9 mouse cellular contexts compared by ENCODE assay signal in genomic region chr4:134922925-134923244, GRCm38 (mm10). TPM values are rescaled to one million over a fixed set of nuclear protein-coding genes. Genes with fewer than 3 reads are reported as not detected.
DNase-seq lines count a peak whose midpoint lies in the region; ATAC-seq and TF ChIP-seq lines count a peak whose summit lies in the region.
"Had no signal": no experiment of that assay in that cellular context is flagged by ENCODE, and none has a peak within 500 bp of the region (broad histone marks: within the 10 kb centered on the region; RNA-seq: fewer than 3 reads in every experiment).

No protein-coding gene starts in this region.

- H3K79me2 ChIP-seq in C2C12 (ENCODE audit: control insufficient read depth, insufficient read depth), result peaks cover 37% of the 10 kb centered on the region

- DNase-seq in adrenal gland, postnatal 14 days, result peak; percentile 87
- peak; percentile 82 for DNase-seq in heart, postnatal 4 days
- peak; percentile 33 to 48 for DNase-seq in layer of hippocampus, postnatal 36 days
- DNase-seq in lung, postnatal 25 days (ENCODE audit: low spot score), result peak; percentile 74
- DNase-seq in right cerebral cortex, postnatal 25 days, result peak; percentile 34
- DNase-seq in urinary bladder, postnatal 4 days (ENCODE audit: low spot score in 2 of 2), result peak; percentile 52 to 69

- no peaks in the 10 kb centered on the region for H3K27me3 ChIP-seq in C2C12 (ENCODE audit: control insufficient read depth, insufficient read depth, insufficient read length)
- H3K27me3 ChIP-seq in forebrain, embryonic 12.5 days, result no peaks in the 10 kb centered on the region

- peaks cover 38% of the 10 kb centered on the region for H3K36me3 ChIP-seq in C2C12 (ENCODE audit: control insufficient read depth, insufficient read depth)
- H3K36me3 ChIP-seq in forebrain, embryonic 12.5 days (replicated peaks), result peaks cover 28% of the 10 kb centered on the region

- H3K27ac ChIP-seq in forebrain, embryonic 12.5 days, result peak overlapping the region; percentile 86

- H3K4me1 ChIP-seq in forebrain, embryonic 12.5 days, result peaks cover 29% of the 10 kb centered on the region

- WGBS in forebrain, embryonic 12.5 days, result under 1% methylated on average over 13 of the region's 13 CpGs

- H3K4me2 ChIP-seq in forebrain, embryonic 12.5 days, result peak overlapping the region; percentile 90

- peak; percentile 63; the same call in 1 of the 2 replicates for ATAC-seq in forebrain, embryonic 12.5 days (ENCODE audit: low FRiP score)

- peaks cover 33% of the 10 kb centered on the region for H3K79me3 ChIP-seq in C2C12 (ENCODE audit: low read depth)

- no peak for TF ChIP-seq CTCF in C2C12 (IDR thresholded peaks at IDR 0.05; ENCODE audit: control insufficient read depth, insufficient read depth, insufficient read length)

- H3K9me3 ChIP-seq in forebrain, embryonic 12.5 days, result no peaks in the 10 kb centered on the region

- peak overlapping the region; percentile 45 for H3K4me3 ChIP-seq in C2C12 (ENCODE audit: insufficient read depth, poor library complexity, severe bottlenecking)
- peak overlapping the region; percentile 99 for H3K4me3 ChIP-seq in forebrain, embryonic 12.5 days (replicated peaks)

- peak overlapping the region; percentile 68 for H3K9ac ChIP-seq in forebrain, embryonic 12.5 days

- H3ac ChIP-seq in C2C12 (ENCODE audit: control insufficient read depth, insufficient read length, low read depth), result peak overlapping the region; percentile 68

TF ChIP-seq in C2C12, 6 proteins besides CTCF, POLR2A, EP300 and RAD21:
- no peak for TF ChIP-seq FOSL1 (IDR thresholded peaks at IDR 0.05; ENCODE audit: insufficient read depth, low read length, poor library complexity, severe bottlenecking)
- no peak for TF ChIP-seq USF1 (IDR thresholded peaks at IDR 0.05; ENCODE audit: low read depth)

RNA-seq across cellular contexts. Expression of gene Rsrp1, which starts 0.5 kb away (rescaled TPM):
- 35.4 TPM for polyA plus RNA-seq in C2C12 (2012; fragmentation: generic; extraction: Trizol)
- 394 and 402 TPM in 2 replicates for total RNA-seq in adrenal gland, postnatal 14 days (2021)
- 478 and 490 TPM in 2 replicates for polyA plus RNA-seq in forebrain, embryonic 12.5 days (2016; fragmentation: Nextera tagmentation; extraction: Ambion mirVana)
- 100 to 1,000 TPM; 105 to 117 TPM for total RNA-seq in heart, postnatal 4 days (2021)
- 100 to 1,000 TPM; 238 to 257 TPM for total RNA-seq in layer of hippocampus, postnatal 36 days (2021)

RNA-seq across cellular contexts. Expression of gene Syf2, which starts 7.8 kb away (rescaled TPM):
- polyA plus RNA-seq in C2C12 (2012; fragmentation: generic; extraction: Trizol), result 48.6 TPM
- 81.4 and 90.5 TPM in 2 replicates for total RNA-seq in adrenal gland, postnatal 14 days (2021)
- 77.9 and 83.6 TPM in 2 replicates for polyA plus RNA-seq in forebrain, embryonic 12.5 days (2016; fragmentation: Nextera tagmentation; extraction: Ambion mirVana)
- total RNA-seq in heart, postnatal 4 days (2021), result 10 to 100 TPM; 40.2 to 41.9 TPM
- 10 to 100 TPM; 48.1 to 51.9 TPM for total RNA-seq in layer of hippocampus, postnatal 36 days (2021)

RNA-seq across cellular contexts. Expression of gene Tmem50a, which starts 8.1 kb away (rescaled TPM):
- 94.9 TPM for polyA plus RNA-seq in C2C12 (2012; fragmentation: generic; extraction: Trizol)
- total RNA-seq in adrenal gland, postnatal 14 days (2021), result 215 and 225 TPM in 2 replicates
- polyA plus RNA-seq in forebrain, embryonic 12.5 days (2016; fragmentation: Nextera tagmentation; extraction: Ambion mirVana), result 138 and 139 TPM in 2 replicates
- 10 to 100 TPM; 73.2 to 74.5 TPM for total RNA-seq in heart, postnatal 4 days (2021)
- total RNA-seq in layer of hippocampus, postnatal 36 days (2021), result 100 to 1,000 TPM; 103 to 115 TPM

RNA-seq across cellular contexts. Expression of gene Rhd, which starts 58.5 kb away (rescaled TPM):
- 0.14 TPM for polyA plus RNA-seq in C2C12 (2012; fragmentation: generic; extraction: Trizol)
- 1.1 and 8.4 TPM in 2 replicates for total RNA-seq in adrenal gland, postnatal 14 days (2021)
- 6.0 and 7.5 TPM in 2 replicates for polyA plus RNA-seq in forebrain, embryonic 12.5 days (2016; fragmentation: Nextera tagmentation; extraction: Ambion mirVana)
- total RNA-seq in heart, postnatal 4 days (2021), result 1 to 10 TPM; 4.7 to 5.4 TPM
- total RNA-seq in layer of hippocampus, postnatal 36 days (2021), result not detected
- total RNA-seq: neutrophil, adult 5-6 weeks had no signal

Comparison
In these comparisons a context has a peak if more than half of its experiments do, and no peak if none do; other contexts are left out.
1. Peak in every context shown above with its lines: DNase-seq, ATAC-seq, H3K4me3 ChIP-seq and H3K27ac ChIP-seq.
2. DNase-seq: peak in every context shown above with its lines; median percentile 87 in adrenal gland, postnatal 14 days; 82 in heart, postnatal 4 days; 74 in lung, postnatal 25 days; 60 in urinary bladder, postnatal 4 days; 40 in layer of hippocampus, postnatal 36 days; 34 in right cerebral cortex, postnatal 25 days.